7 mouse cellular contexts compared by ENCODE assay signal in the genomic region with DNA sequence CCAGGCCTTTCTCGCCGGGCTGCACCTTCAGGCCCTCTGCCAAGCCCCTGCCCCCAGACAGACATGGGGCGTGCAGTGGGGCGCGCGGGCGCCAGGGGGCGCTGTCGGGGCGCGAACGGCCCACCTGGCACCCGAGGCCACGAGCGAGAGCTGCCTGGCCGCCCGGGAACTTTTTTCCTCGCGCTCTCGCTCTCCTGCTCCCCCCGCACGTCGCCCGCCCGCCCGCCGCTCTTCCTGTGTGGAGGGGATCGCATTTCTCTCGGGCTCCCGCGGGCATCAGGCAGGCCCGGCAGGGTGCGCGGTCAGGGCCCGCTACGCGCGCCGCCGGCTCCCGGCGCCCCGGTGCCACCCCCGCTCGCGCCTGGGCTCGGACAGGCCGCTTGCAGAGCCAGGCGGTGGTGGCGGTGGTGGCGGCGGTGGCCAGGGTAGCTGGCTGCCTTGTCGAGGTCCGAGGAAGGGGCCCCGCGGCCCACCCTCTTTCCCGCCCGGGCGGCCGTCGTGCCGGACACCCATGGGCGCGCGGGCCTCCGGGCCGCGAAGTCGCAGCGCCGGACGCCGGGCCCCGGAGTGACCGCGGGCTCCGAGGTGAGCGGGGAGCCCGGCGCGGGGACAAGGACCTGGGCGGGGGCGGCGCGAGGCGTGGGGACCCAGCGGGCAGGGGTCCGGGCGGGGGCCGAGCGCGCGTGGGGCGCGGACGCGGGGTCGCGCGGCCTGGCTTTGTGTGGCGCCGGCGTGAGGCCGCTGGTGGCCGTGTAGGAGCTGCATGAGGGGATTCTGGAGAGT. TPM values are rescaled to one million over a fixed set of nuclear protein-coding genes. Genes with fewer than 3 reads are reported as not detected.
A peak's percentile ranks its signal among the peaks of the same experiment; 100 is the strongest.
DNase-seq lines count a peak whose midpoint lies in the region; ATAC-seq lines count a peak whose summit lies in the region.

A gene (plus strand): TSS at position 204 of the 783 bp plus-strand sequence.

- no peaks in the 10 kb centered on the region for H3K36me3 ChIP-seq in embryonic facial prominence, embryonic 11.5 days (replicated peaks; ENCODE audit: control insufficient read depth, insufficient read depth, low read depth, low read length)
- H3K36me3 ChIP-seq in limb, embryonic 10.5 days = 0 out of 2 replicates have a peak, but pooled peaks cover 10% of the 10 kb centered on the region
- no peaks in the 10 kb centered on the region for H3K36me3 ChIP-seq in midbrain, embryonic 12.5 days

- peak within 1 kb of the TSS; percentile 79 for H3K4me2 ChIP-seq in embryonic facial prominence, embryonic 11.5 days (ENCODE audit: low read depth, low read length)
- H3K4me2 ChIP-seq in midbrain, embryonic 12.5 days (replicated peaks) = peak within 1 kb of the TSS; percentile 79

- peak within 1 kb of the TSS; percentile 100 for H3K9ac ChIP-seq in embryonic facial prominence, embryonic 11.5 days (replicated peaks; ENCODE audit: low read length)
- peak within 1 kb of the TSS; percentile 99 for H3K9ac ChIP-seq in midbrain, embryonic 12.5 days (replicated peaks)

- H3K27me3 ChIP-seq in embryonic facial prominence, embryonic 11.5 days (ENCODE audit: control insufficient read depth, insufficient read depth, low read length) = no peaks in the 10 kb centered on the region
- no peaks in the 10 kb centered on the region for H3K27me3 ChIP-seq in limb, embryonic 10.5 days (ENCODE audit: low read depth, poor library complexity, severe bottlenecking)
- H3K27me3 ChIP-seq in midbrain, embryonic 12.5 days = no peaks in the 10 kb centered on the region

- peak within 1 kb of the TSS; percentile 100 for H3K4me3 ChIP-seq in embryonic facial prominence, embryonic 11.5 days (ENCODE audit: low read depth, low read length)
- peak within 1 kb of the TSS; percentile 81 for H3K4me3 ChIP-seq in limb, embryonic 10.5 days
- H3K4me3 ChIP-seq in midbrain, embryonic 12.5 days = peak within 1 kb of the TSS; percentile 99

- peak; percentile 96 for DNase-seq in adrenal gland, adult 2 months
- DNase-seq in embryonic facial prominence, embryonic 11.5 days (ENCODE audit: low spot score) = peak; percentile 92
- peak; percentile 86 for DNase-seq in kidney, adult 11 months
- peak; percentile 97 for DNase-seq in limb, embryonic 10.5 days (ENCODE audit: low spot score)
- peak; percentile 84 for DNase-seq in skeletal muscle tissue, adult 2 months (ENCODE audit: low read depth, low spot score)

- H3K9me3 ChIP-seq in embryonic facial prominence, embryonic 11.5 days (replicated peaks; ENCODE audit: control insufficient read depth, low read length) = no peaks in the 10 kb centered on the region
- no peaks in the 10 kb centered on the region for H3K9me3 ChIP-seq in limb, embryonic 10.5 days (replicated peaks)
- H3K9me3 ChIP-seq in midbrain, embryonic 12.5 days = no peaks in the 10 kb centered on the region

- under 1% methylated on average over 86 of the region's 105 CpGs for WGBS in embryonic facial prominence, embryonic 11.5 days
- 1% methylated on average over 93 of the region's 105 CpGs for WGBS in limb, embryonic 10.5 days
- WGBS in midbrain, embryonic 12.5 days = under 1% methylated on average over 72 of the region's 105 CpGs

- H3K4me1 ChIP-seq in embryonic facial prominence, embryonic 11.5 days (ENCODE audit: control insufficient read depth, insufficient read depth, low read length) = peaks cover 16% of the 10 kb centered on the region
- H3K4me1 ChIP-seq in limb, embryonic 10.5 days = peaks cover 39% of the 10 kb centered on the region
- peaks cover 39% of the 10 kb centered on the region for H3K4me1 ChIP-seq in midbrain, embryonic 12.5 days

- peak within 1 kb of the TSS; percentile 90 for H3K27ac ChIP-seq in embryonic facial prominence, embryonic 11.5 days (replicated peaks; ENCODE audit: low read depth, low read length)
- H3K27ac ChIP-seq in limb, embryonic 10.5 days = peak within 1 kb of the TSS; percentile 100
- peak within 1 kb of the TSS; percentile 89 for H3K27ac ChIP-seq in midbrain, embryonic 12.5 days (replicated peaks)

- peak; percentile 66 for ATAC-seq in embryonic facial prominence, embryonic 11.5 days (replicated peaks; ENCODE audit: insufficient number of reproducible peaks, low FRiP score, low TSS enrichment, low read depth)
- ATAC-seq in granulocyte monocyte progenitor cell, adult 5-6 weeks (replicated peaks; ENCODE audit: poor library complexity, severe bottlenecking) = peak; percentile 62
- ATAC-seq in midbrain, embryonic 12.5 days (ENCODE audit: low FRiP score, low read depth) = peak; percentile 81

RNA-seq across cellular contexts. Expression of the gene that starts here (rescaled TPM):
- total RNA-seq in adrenal gland, adult 2 months (2021) = 10 to 100 TPM; 41.4 to 46.7 TPM
- polyA plus RNA-seq in adrenal gland, adult 2 months (2012; rRNA removed) = 72.1 and 82.5 TPM in 2 replicates
- polyA plus RNA-seq in embryonic facial prominence, embryonic 11.5 days (2014; fragmentation: Nextera tagmentation; extraction: Ambion mirVana) = 21.0 and 24.8 TPM in 2 replicates
- total RNA-seq in granulocyte monocyte progenitor cell, adult 5-6 weeks (2014; fragmentation: Nextera tagmentation) = 37.5 and 52.4 TPM in 2 replicates
- 11.0 and 13.3 TPM in 2 replicates for total RNA-seq in granulocyte monocyte progenitor cell, adult 5-6 weeks (2017)
- polyA plus RNA-seq in limb, embryonic 10.5 days (2016; fragmentation: Nextera tagmentation; extraction: Ambion mirVana) = 34.3 and 37.3 TPM in 2 replicates
- polyA plus RNA-seq in midbrain, embryonic 12.5 days (2016; fragmentation: Nextera tagmentation; extraction: Ambion mirVana) = 28.3 and 36.2 TPM in 2 replicates

Comparison
In these comparisons a context has a peak if more than half of its experiments do, and no peak if none do; other contexts are left out.
1. Peak in every context shown above with its lines: DNase-seq, ATAC-seq, H3K4me3 ChIP-seq and H3K27ac ChIP-seq.